Mouse (Mus musculus): ENCODE data around the gene Hdac5. TPM values are rescaled to one million over a fixed set of nuclear protein-coding genes. Genes with fewer than 3 reads are reported as not detected.
A peak's percentile ranks its signal among the peaks of the same experiment; 100 is the strongest.

The Hdac5 gene
- total RNA-seq, 1 experiment from 2014 or later: 117 TPM

GRCm38 (mm10) chr11:102214430-102215156 is 15.4 kb downstream of the Hdac5 start:
- DNase-seq: no peak

GRCm38 (mm10) chr11:102211936-102212341 is 18.0 kb downstream of the Hdac5 start:
- no peak for DNase-seq

GRCm38 (mm10) chr11:102211011-102211410 is 19.0 kb downstream of the Hdac5 start:
- DNase-seq: no peak

GRCm38 (mm10) chr11:102210185-102210584 is 19.8 kb downstream of the Hdac5 start:
- no peak for DNase-seq

GRCm38 (mm10) chr11:102209742-102210141 is 20.2 kb downstream of the Hdac5 start:
- DNase-seq: no peak

- no peak for DNase-seq
These were observed 21.1 kb downstream of the Hdac5 start for GRCm38 (mm10) chr11:102208846-102209245.

DNA sequence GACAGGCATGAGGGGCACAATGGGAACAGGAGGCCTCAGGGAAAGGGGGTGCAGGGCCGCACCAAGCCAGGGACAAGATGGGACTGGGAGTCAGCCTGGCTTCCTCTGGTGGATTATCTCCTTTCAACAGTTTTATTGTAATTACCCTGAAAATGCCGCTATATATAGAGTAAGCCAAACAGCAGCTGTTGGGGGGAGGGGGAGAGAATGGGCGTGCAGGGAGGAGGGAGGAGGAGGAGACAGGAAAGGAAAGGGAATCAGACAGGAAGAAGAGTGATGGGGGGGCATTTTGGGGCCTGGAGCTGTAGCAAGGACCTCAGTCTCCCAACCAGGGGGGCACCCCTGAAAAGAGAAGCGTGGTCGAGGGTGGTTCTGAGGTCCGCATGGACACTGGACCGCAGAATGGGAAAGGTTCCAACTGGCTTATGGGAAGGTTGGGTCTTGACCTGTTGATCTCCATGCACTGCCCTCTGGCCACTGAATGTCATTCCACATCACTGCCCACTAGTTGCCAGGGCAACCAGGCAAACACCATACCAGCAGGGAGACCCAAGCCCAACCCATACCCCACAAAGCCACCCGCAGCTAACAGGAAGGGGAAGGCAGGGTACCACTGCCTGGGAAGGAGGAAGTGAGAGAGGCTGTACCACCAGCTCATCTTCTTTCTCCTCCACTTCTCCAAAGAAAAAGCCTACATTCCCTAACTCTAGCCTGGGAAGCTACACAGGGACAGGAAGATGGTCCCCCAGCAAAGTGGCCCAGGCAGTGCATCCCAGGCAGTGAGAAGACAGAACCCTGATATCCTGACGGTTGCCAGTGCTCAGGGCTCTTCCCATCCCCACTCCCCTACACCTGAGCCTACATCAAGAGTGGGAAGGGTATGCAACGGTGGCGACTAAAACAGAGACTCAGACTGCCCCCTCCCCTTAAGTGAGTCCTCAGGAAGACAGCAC is 21.9 kb downstream of the Hdac5 start:
- DNase-seq: no peak

- DNase-seq: no peak
These were observed 23.5 kb downstream of the Hdac5 start for GRCm38 (mm10) chr11:102206481-102206880.

- DNase-seq: no peak
These were observed 28.6 kb downstream of the Hdac5 start for GRCm38 (mm10) chr11:102201408-102201821.

GRCm38 (mm10) chr11:102199856-102200255 is 30.1 kb downstream of the Hdac5 start:
- DNase-seq: no peak

- DNase-seq: no peak
These were observed 31.7 kb downstream of the Hdac5 start for GRCm38 (mm10) chr11:102198245-102198644.

- DNase-seq: no peak
These were observed 33.8 kb downstream of the Hdac5 start for GRCm38 (mm10) chr11:102196018-102196797.

DNA sequence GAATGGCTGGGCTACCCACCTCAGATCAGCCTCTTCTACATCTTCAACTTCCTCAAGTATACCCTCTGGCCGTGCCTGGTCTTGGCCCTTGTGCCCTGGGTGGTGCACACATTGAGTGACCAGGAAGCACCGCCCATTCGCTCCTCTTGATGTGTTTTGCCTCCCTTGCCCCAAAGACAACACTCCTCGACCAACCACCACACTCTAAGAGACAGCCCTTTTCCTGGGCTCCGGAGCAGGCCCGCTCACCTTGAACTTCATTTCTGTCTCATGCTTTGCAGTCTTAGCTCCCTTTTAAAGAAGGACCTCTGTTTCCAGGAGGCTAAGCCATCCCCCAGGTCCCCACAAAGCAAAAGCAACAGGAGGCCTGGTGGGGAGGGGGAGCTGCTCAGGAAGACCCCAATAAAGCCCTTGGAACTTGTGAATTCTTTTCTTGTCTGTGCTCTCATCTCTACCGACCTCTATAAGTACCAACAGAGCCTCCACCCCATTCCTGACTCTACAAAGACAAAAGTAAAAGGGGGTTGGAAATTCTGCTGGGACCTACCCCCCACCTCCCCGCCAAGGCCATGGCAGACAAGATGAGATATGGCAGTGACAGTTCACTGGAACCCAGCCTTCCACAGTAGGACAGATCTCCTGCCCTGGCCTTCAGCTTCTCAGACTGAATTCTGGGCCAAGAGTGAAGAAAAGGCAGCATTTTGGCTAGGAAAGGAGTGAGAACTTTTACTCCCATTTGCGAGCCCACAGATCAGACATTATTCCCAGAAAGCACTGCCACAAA is 36.1 kb downstream of the Hdac5 start:
- DNase-seq: peak; percentile 65

DNA sequence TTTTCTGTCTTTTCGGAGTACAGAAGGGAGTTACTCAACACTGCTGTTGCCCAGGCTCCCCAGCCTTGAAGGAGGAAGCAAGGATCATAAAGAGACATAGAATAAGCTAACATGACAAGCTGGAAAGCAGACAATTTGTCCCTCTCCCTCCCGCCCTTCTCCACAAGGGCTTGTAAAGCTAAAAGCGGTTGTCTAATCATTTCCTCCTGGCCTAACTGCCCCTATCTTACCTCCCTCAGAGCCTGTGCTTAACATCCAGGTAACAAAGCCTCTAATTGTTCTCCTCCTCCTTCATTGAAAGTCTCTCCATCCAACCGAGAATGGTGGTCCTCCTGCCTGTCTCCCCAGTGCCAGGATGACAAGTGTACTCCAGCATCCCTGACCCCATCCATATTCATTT is 39.1 kb downstream of the Hdac5 start:
- no peak for DNase-seq

DNA sequence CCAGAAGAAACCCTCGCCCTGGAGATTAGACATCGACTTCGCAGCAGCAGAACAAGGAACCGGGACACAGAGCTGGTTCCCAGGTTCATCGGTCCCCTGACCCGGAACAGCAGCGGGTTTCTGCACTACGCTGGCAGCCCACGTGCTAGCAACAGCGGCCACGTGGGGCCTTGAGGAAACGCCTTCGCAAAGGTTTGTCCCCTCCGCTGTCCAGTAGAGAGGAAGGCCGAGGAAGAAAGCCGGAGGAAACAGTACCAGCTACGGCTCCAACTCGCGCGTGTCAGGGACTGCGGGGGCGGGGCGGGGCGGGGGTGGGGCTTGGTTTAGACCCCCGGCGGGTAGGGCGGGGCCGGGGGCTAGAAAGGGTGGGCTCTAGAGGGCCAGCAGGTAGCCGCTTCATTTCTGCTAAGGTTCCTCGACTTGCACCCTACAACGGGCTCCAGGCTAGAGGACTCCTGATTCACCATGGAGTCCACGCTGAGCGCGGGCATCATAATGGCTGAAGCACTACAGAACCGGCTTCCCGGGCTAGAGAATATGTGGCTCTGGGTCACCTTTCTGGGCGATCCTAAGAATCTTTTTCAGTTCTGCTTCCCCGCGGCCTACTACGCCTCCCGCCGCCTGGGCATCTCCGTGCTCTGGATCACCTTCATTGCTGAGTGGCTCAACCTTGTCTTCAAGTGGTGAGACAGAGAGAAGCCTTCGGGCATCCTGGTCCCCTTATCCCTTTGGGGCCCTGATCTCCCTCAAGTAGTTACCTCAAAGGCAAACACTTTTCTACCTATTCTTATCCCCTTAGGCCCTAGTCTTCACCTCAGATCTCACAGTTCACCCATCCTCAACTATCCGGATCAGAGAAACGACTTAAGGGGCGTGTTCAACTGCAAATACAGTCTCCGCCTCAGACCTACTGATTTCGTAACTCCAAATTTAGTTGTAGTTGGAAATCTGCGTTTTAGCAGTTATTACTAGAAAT is 40.2 kb downstream of the Hdac5 start, which contains the start of gene G6pc3:
Gene G6pc3 (plus strand): TSS at position 160 of the 976 bp plus-strand sequence.
- DNase-seq: peak; percentile 90

DNA sequence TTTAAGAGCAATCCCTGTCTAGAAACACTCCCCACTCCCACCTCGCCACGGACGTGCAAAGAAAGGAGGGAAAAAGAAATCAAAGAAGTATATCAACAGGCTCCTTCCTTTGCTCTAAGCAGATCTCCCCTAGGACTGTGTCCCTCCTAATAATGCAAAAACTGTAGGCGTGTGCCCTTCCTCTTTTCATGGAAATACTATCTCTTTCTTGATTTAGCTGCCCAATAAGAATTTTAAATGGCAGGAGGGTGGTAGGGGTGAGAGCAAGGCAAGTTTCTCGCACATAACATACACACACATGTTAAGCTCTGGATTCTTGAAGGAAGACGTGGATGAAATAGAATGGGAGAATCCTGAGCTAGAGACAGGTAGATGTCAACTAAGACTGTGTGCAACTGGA is 41.0 kb downstream of the Hdac5 start:
- DNase-seq: no peak

- DNase-seq: no peak
These were observed 43.7 kb downstream of the Hdac5 start for GRCm38 (mm10) chr11:102186235-102186634.

GRCm38 (mm10) chr11:102185677-102186076 is 44.3 kb downstream of the Hdac5 start:
- no peak for DNase-seq

- DNase-seq: peak; percentile 99
These were observed 45.1 kb downstream of the Hdac5 start, which contains the start of gene Lsm12 for GRCm38 (mm10) chr11:102184646-102185495. TSS of gene Lsm12 (minus strand) at chr11:102185296.

Measured in adrenal gland, postnatal 25 days (tissue).